Mouse (Mus musculus): Measurements from ENCODE around the gene D630003M21Rik. TPM values are rescaled to one million over a fixed set of nuclear protein-coding genes. Genes with fewer than 3 reads are reported as not detected.

D630003M21Rik gene
- total RNA-seq, 4 experiments from 2014 or later: 4.7 to 6.3 (median 5.5) TPM

DNA sequence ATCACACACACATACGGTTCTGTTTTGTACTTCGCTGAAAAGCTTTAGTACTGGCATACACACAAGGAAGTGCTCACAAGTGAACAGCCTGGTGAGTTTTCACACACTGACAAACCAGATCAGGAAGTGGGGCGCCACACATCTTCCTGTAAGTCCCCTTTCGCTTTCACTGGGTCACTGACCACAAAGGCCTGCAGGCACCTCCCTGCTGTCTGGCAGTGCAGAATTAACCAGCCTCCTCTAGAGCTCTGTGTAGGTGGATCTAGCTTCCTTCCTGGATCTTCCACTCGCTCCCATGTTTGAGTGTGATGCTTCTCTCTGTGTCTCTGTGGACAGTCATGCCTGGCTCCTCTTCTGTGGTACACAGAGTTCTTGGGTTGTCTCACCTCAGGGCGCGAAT is 62.4 kb downstream of the D630003M21Rik start:
- DNase-seq (ENCODE audit: low spot score): peak; percentile 67

DNA sequence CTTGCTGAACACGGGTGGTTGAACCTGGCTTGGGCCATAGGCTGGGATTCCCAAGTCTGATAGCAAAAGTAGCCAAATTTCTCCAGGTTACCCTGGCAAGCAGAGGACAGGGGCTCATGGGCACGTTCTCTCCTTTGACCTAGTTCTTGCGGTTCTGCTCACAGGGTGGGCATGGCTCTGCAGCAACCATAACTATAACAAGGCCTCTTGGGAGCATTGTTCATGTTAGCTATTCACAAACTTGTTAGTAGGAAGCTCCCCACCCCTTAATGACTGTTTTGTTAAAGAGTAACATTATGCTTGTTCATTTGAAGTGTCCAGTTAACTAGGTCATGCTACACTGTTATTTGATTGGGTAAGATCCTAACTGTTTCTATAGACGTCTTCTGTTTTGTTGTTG is 63.2 kb downstream of the D630003M21Rik start:
- DNase-seq (ENCODE audit: low spot score): no peak

DNA sequence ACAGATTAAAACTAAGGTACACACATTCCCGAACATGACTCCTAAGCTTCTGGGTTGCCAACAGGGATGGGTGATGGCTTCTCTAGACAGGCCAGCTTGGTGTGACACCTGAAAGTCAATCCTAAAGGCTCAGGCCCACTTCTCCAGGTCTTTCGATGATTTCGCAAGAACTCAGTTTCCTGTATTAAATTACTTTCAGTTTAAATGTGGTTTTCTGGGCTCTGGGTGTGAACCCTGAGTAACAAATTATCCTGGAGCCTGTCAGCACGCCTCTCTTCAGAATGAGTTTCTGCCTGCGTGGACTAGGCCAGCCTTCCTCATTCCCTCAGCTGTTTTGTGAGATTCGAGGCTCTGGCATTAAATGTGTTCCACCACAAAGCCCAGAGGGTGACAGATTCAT is 66.0 kb downstream of the D630003M21Rik start:
- no peak for DNase-seq (ENCODE audit: low spot score)

DNA sequence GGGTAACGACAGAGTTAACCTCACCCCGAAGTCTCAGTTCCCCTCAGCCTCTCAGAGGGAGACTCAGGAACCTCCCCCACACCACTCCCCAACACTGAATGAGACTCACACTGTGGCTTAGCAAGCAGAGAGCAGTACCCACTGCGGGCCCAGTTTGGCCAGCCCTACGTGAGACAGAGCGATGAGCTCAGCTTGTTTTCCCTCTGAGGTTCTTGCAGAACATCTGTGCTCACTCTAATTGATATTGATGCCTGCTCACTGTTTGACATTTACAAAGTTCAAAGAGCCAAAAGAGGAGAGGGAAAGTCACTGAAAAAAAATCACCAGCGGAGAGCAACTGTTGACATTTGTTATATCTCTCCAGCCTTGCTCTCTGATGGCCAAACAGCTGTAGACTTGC is 67.3 kb downstream of the D630003M21Rik start:
- DNase-seq (ENCODE audit: low spot score): no peak

DNA sequence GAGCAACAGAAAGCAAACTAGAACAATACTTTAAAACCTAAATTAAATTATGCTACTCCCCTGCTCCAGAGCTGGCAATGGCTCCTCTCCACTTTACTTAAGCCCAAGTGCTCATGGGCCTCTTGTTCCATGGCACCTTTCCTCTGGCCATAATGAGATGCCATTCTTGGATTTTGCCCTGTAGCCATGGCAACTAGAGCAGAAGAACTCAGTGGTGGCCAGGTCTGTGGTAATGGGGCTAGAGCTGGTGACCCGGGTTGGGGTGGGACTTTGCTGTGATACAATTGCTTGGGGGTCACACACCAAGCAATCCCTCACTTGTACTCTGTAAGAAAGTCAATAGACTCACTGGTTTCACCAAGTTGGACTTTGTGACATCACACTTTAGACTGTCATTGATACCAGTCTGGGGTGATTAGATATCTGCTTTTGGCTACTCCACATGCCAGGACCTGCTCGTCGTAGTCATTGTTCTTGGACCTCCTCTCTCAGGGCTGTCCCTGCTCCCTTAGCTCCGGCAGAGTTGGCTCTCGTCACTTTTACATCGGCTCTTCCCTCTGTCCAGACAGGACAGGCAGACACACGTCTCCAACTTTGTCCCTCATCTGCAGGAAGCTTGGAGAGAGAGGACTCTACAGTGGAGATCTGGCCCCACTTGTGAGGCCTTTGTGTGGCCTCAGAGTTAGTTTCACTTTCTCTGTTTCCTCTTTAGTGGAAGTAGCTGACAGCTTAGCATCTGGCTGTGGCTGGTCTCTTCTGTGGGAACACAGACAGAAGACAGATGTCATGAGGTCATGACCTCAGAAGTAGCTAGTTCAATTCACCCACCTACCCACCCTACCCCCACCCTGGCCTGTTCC is 69.4 kb downstream of the D630003M21Rik start:
- DNase-seq (ENCODE audit: low spot score): peak; percentile 67

DNA sequence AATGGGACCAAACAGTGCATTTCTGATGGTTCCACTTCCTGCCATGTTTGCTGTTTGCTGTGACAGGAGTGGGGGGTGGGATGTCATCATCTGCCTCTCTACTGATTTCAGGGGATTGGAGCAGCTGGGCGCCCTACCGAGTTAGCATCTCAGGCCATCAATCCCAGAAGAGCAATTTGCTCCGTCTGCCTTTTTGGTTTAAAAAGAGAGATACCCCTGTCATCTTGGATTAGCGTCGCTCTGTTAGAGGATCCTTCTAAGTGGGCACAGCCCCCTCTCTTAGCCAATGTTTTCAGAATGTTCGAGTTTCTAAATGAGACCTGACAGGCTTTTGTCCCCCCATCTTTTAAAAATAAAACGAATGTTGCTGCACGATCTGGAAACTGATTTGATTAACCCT is 71.4 kb downstream of the D630003M21Rik start:
- no peak for DNase-seq (ENCODE audit: low spot score)

DNA sequence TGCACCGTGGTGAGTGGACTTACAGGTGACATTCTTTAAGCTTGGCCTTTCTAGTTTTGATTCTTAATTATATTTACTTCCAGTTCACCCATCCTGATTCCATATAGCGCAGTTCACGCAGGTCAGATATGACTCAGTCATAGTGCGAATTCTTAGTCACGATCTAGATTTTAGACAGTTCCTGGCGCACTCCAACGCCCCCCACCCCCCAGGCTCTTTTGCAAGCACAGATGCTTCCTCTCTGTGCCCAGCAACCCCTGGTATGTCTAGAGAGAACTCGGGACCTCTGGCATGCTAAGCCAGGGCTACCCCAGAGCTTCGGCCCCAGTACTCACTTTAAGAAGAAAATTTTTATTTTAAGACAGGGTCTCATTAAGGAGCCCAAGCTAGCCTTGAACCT is 72.5 kb downstream of the D630003M21Rik start:
- no peak for DNase-seq (ENCODE audit: low spot score)

DNA sequence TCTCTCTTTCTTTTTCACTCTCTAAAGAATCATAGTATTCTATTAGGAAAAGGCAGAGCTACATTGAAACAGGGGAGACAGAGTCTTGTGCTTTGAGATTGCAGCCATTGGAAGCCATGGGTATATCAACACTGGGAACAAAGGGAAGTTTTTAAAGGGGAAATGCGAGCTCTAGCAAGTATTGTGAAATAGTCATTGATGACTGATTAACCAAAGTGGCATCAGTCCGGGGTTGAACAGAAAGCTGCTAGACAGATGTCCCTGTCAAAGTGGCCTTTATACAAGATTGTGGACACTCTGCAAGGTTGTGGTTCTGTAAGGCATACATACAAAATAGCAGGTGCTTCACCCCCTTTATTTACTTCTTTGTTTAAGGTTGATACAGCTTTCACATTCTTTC is 73.4 kb downstream of the D630003M21Rik start:
- DNase-seq (ENCODE audit: low spot score): no peak

DNA sequence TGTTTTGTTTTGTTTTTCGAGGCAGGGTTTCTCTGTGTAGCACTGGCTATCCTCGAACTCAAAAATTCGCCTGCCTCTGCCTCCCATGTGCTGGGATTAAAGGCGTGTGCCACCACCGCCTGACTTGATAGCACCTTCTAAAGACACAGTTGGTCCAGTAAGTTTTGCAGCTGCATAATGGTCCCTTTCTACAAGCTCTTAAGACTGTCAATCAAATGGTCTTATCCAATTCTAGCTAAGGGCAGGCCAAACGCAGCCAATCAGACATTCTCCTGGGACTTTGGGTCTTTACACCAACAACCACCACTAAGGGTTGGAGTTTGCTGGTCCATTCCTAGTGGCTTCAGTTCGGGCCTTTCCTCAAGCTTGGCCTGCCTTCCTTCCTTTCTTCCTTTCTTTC is 73.9 kb downstream of the D630003M21Rik start:
- DNase-seq (ENCODE audit: low spot score): no peak

DNA sequence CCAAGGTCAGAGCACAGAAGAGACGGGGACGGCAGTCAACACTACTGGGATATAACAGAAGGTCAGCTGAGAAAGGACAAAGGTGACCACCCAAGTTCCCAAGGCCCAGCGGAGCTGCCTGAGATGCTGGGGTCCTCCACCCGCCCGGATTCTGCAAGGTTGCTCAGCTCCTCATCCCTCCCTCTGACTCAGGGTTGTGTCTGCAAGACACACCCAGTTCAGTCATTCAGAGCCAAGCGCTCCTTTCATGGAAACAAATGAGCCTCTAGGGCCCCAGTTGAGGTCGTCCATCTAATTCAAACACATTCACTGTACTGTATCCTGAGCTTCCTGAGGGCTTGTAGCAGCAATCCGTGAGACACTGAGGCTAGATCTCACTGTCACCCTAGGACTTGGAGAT is 74.4 kb downstream of the D630003M21Rik start:
- DNase-seq (ENCODE audit: low spot score): no peak

DNA sequence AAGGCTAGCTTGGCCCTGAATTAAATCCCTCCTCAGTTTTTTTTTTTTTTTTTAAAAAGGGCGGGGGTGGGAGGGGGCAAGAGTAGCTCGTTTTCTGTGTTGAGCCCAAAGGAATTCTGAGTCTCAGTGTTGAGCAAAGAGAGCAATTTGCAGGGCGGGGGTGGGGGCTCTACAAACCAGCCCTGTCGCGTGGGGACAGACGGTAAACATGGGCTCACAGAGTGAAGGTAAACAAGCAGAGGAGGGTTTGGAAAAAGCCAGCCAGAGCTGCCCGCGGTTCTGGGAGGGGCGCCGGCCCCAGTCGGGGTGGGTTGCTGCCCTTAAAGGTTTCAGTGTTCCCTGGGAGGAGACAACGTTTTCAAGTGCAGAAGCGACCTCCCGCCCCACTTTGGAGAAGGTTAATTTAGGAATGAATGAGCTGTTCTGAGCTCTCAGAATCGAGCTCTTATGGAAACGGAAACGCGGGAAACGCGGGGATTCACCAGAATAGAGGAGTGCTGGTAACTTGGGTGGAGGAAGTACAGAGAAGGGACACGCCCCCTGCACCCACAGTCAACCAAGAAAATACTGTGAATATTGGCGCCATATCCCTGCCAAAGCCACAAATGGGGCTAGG is 75.2 kb downstream of the D630003M21Rik start:
- no peak for DNase-seq (ENCODE audit: low spot score)

DNA sequence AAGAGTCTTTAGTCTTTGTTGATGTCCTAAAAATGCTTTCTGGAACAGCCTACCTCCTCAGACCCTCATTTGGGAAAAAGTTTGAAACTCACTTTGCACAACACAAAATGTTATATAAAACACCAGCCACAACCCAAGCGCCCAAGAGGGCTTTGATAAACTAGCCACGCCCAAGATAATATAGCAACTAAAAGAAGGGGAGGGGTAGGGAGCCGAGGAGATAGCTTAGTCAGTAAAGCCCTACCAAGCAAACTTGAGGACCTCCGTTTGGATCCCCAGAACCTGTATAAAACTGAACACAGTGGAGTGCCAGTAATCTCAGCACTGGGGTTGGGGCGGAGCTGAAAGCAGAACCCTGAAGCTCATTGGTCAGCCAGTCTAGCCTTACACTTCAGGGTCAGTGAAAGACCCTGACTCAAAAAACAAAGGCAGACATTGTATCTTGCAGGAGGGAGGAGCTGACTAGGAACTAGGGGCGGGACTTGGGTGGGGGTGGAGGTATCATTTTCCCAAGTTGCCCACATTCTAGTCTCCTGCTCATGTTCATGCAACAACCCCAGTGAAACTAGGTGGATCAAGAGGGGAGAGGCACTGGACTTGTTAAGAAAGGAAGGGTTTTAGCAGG is 76.2 kb downstream of the D630003M21Rik start:
- no peak for DNase-seq (ENCODE audit: low spot score)

DNA sequence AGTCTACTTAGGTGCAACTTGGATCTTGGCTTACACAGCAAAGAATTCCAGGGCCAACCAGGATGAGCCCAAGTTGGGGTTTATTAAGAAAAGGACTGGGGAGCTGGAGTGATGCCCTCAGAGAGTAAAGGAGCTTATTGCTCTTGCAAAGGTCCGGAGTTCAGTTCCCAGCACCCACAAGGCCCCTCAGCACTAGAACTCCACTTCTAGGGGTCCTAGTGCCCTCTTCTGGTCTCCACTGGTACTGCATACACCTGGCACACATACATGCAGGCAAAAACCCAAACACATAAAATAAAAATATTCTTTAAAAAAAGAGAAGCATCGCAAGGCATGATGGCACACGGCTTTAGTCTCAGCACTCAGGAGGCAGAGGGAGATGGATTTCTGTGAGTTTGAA is 77.9 kb downstream of the D630003M21Rik start:
- DNase-seq (ENCODE audit: low spot score): no peak

DNA sequence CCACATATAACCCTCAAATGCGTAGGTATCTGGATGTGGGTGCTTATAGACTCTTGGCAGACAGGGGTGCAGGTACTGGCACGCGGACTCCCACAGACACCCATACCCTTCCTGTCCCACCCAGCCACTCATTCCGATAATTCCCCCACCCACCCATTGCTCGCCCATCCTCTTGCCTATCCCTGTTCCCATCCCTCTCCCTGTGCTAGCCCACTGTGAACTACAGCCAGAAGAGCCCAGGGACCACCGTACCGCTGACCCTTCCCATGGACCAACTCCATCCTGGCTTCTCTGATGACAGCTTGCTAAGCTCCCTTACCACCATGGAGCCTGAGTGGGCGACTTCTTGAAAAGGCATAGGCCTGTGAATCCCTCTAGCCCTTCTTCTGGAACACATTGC is 82.1 kb downstream of the D630003M21Rik start:
- no peak for DNase-seq (ENCODE audit: low spot score)

DNA sequence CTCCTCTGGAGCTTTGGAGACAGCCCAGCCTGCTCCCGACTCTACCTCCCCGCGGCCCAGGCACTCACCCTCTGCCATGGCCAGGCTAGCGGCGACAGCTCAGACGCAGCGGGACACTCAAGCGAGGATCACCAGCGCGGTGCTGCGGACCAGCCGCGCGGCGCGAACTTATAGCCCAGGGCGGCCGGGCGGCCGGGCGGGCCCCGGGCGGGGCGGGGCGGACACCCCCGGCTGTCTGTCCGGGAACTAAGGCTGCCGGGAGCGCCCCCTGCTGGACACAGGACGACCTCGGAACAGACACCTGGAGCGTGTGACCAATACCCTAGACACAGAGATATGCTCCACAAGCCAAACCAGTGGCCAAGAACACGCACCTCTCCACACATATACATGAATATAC is 82.8 kb downstream of the D630003M21Rik start, which contains the start of gene Tgm2:
Gene Tgm2, minus strand, starts transcription at position 214 of the 400 bp plus-strand sequence.
- DNase-seq (ENCODE audit: low spot score): peak; percentile 95

DNA sequence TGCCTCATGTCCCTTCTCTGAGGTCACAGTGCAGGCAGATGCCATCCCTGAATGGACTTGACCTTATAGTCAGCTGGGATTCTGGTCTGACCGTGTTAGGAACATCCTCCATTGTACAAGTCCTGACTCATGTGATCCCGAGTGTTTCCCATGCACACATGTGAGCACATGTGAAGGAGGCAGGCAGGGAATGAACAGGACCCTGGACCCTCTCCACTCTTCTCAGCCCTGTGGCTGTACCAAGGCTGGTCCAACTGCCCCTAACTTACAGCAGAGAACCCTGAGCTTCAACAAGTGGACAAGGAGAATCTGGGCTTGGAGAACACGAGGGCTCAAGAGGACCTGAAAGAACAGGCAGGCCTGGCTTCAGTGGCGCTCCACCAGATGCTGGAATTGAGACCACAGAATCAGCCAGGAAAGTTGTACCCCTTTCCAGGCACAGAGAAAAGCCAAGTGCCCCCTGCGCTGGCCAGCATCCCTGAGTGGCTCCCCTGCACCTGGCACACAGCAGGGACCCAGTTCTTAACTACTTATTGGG is 83.4 kb downstream of the D630003M21Rik start:
- no peak for DNase-seq (ENCODE audit: low spot score)

DNA sequence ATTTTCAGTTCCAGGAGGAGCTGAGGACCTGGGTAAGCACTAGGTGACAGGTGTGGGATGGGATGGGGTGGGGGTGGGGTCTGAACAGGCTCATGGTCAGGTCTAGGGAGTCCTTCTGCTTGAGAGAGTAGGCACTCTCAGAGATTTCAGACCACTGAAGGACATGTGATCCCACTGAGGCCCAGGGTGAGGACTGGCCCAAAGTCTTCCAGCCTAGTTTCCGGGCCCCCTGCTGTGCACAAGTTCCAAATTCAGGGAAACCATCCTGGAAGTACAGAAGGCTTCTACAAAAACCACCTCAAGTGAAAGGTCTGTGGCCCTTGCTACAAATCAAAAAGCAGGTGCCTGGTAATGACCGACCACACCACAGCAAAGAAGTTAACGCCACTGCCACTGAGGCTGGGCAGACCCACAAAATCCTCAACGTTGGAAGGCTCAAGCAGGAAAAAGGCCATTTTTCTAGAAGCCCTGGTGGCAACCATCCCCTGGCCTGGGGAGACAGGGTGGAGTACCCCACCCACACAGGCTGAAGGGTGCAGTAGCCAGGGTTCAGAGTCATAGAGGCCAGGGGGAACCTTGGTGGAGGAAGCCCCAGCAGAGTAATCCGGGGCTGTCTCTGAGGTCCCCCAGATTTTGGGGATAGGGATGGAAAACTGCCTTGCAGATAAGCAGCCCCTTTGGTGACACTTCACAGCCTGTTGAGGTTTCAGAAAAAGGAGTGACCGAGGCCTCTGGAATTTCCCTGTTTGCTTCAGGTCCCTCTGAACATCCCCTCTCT is 84.1 kb downstream of the D630003M21Rik start:
- DNase-seq (ENCODE audit: low spot score): no peak

DNA sequence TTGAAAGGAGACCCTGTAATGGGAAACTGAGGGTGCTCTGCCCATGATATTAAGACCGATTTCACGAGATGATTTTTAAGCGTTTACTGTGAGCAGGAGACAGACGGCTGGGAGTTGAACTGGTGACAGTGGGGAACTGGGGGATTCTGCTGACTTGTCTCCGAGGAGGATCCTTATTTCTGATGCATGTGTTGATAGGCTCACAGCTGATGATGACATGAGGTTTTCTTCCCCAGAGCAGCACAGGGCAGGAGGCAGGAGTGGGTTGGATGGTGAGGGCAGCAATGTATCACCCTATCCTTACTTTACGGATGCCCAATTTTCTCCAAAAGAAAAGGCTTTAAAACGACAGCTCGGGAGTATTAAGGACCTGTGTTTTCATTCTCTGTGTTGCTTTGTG is 84.8 kb downstream of the D630003M21Rik start:
- no peak for DNase-seq (ENCODE audit: low spot score)

DNA sequence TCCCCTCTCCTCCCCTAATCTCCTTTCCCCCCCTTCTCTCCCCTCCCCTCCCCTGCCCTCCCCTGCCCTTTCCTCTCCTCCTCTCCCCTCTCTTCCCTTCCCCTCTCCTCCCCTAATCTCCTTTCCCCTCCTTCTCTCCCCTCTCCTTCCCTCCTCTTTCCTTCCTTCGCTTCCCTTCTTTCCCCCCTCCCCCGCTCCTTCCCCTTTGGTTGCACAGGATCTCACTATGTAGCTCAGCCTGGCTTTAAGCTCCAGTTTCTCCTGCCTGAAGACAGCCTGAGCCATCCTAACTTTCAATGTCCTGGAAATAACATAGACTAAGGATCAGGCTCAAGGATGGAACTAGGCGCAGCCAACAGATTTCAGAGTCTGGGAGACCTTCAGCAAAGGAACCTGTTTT is 85.2 kb downstream of the D630003M21Rik start:
- no peak for DNase-seq (ENCODE audit: low spot score)

DNA sequence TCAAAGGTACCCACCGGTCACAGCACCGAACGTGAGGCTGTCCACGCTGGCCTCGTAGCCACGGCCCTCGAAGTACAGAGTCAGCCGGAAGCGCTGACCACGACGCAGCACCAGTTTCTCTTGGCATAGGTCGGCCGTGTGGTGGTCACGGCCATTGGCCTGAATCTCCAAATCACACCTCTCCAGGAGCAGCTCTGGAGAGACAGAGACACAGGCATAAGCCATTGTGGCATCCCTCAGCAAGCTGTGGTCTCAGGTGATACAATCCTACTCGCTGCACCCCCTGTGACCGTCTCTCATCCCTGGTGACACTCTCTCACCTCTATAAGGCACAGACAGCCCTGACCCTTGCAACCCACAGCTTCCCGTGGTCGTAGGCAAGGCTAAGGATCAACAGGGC is 86.0 kb downstream of the D630003M21Rik start:
- DNase-seq (ENCODE audit: low spot score): no peak

DNA sequence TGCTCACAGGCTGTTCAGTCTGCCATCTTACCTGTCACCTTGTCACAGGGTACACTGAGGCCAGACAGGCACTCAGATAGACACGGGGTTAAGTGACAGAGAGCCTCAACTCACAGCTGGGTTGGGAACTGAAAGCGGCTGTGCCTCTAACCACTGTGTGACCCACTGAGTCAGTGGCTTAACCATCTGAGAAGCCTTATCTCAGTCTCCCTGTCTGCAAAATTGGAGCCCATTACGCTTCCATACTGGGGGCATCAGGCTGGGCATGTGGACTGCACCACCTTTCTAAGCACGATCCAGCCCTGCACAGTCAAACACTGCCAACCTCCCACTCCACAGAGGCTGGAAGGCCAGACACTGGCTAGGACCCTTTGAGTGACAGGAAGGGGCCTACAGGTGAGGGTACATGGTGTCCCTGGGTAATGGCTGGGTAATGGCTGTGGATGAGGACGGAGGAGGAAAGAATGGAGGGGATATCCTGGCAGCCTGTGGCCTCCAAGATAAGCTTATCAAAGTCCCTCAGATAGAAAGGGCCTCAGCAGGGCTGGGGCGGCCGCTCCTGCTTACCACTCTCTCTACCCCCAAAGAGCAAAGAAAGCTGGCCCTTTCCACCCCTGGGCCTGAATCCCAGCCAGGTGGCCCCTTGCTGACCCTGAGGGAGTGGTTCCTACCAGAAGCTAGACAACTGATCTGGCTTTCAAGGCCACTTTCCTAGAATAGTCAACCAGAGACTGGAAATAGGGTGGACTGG is 87.2 kb downstream of the D630003M21Rik start:
- peak; percentile 76 for DNase-seq (ENCODE audit: low spot score)

Data from heart, adult 8-10 months (tissue).